Mouse (Mus musculus): ENCODE measurements at regions not wholly inside any gene's neighbourhood (a gene's known extent, or its start where the extent isn't known, plus 50 kb on each side); places are given as distances from the start of the nearest gene placed in this dataset.

- under 1% methylated on average over 87 of the region's 94 CpGs for WGBS
- no peaks in the 10 kb centered on the region for H3K27me3 ChIP-seq (replicated peaks)
- peak overlapping the region; percentile 79 for H3K4me3 ChIP-seq (replicated peaks)
- ATAC-seq: peak; percentile 76
- H3K9me3 ChIP-seq: no peaks in the 10 kb centered on the region
- peak overlapping the region; percentile 70 for H3K27ac ChIP-seq
- H3K4me1 ChIP-seq (replicated peaks): peaks cover 12% of the 10 kb centered on the region
- no peaks in the 10 kb centered on the region for H3K36me3 ChIP-seq
- peak overlapping the region; percentile 87 for H3K4me2 ChIP-seq (replicated peaks)
- H3K9ac ChIP-seq: peak overlapping the region; percentile 79
Measured at GRCm38 (mm10) chr9:32032521-32033185, 83.3 kb upstream of the Arhgap32 start.

- Histone ChIP-seq H3K27me3 (replicated peaks) (no peaks in the 10 kb centered on the region), H3K4me3 (replicated peaks) (no peak overlapping the region), H3K4me1 (replicated peaks) (peaks cover 12% of the 10 kb centered on the region), H3K36me3 (no peaks in the 10 kb centered on the region), H3K9me3 (no peaks in the 10 kb centered on the region), H3K9ac (no peak overlapping the region), H3K4me2 (replicated peaks) (peak overlapping the region; percentile 87), H3K27ac (no peak overlapping the region)
- 21% methylated on average over 6 of the region's 6 CpGs for WGBS
- no peak for ATAC-seq
Measured at GRCm38 (mm10) chr9:32033937-32034336, 82.0 kb upstream of the Arhgap32 start.

DNA sequence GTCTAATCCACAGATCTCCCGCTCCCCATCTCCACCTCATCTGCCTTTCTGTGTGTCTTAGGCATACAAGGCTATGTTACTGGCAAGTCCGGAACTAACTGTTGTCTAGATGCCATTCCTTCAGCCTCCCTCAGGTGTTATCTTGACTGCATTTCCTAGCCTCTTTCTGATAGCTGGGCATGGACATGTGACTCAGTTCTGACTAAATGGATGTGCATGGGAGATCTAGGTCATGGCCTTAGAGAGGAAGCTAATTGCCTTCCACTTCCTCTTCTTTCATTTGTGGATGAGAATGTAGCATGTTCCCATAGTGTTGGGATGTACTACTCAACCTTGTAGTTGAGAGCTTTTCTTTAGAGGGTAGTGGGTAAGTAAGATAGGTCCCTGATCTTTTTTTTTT lies 75.9 kb upstream of the Arhgap32 start:
- 0 out of 2 replicates have a peak, but pooled peaks cover 3% of the 10 kb centered on the region for H3K4me1 ChIP-seq (replicated peaks)
- no peak overlapping the region for H3K9ac ChIP-seq
- no peak overlapping the region for H3K4me2 ChIP-seq (replicated peaks)
- H3K4me3 ChIP-seq (replicated peaks): no peak overlapping the region
- H3K36me3 ChIP-seq: no peaks in the 10 kb centered on the region
- H3K27ac ChIP-seq: no peak overlapping the region
- no peak for ATAC-seq
- WGBS: 89% methylated on average over 2 of the region's 2 CpGs
- no peaks in the 10 kb centered on the region for H3K27me3 ChIP-seq (replicated peaks)
- no peaks in the 10 kb centered on the region for H3K9me3 ChIP-seq

GRCm38 (mm10) chr9:32043344-32043743 lies 72.6 kb upstream of the Arhgap32 start:
- no peak overlapping the region for H3K4me3 ChIP-seq (replicated peaks)

GRCm38 (mm10) chr9:32046791-32047190 lies 69.1 kb upstream of the Arhgap32 start:
- H3K9me3 ChIP-seq: no peaks in the 10 kb centered on the region
- H3K27ac ChIP-seq: no peak overlapping the region
- ATAC-seq: no peak
- no peaks in the 10 kb centered on the region for H3K27me3 ChIP-seq (replicated peaks)
- H3K4me1 ChIP-seq (replicated peaks): no peaks in the 10 kb centered on the region
- H3K36me3 ChIP-seq: no peaks in the 10 kb centered on the region
- no peak overlapping the region for H3K4me2 ChIP-seq (replicated peaks)
- H3K9ac ChIP-seq: no peak overlapping the region
- H3K4me3 ChIP-seq (replicated peaks): no peak overlapping the region
- WGBS: 92% methylated on average over 3 of the region's 3 CpGs

More at GRCm38 (mm10) chr9:32043344-32043743, 72.6 kb upstream of the Arhgap32 start:
- H3K27ac ChIP-seq: no peak overlapping the region
- H3K4me1 ChIP-seq (replicated peaks): no peaks in the 10 kb centered on the region
- H3K36me3 ChIP-seq: no peaks in the 10 kb centered on the region
- H3K9me3 ChIP-seq: no peaks in the 10 kb centered on the region
- H3K4me2 ChIP-seq (replicated peaks): no peak overlapping the region
- no peak for ATAC-seq
- no peaks in the 10 kb centered on the region for H3K27me3 ChIP-seq (replicated peaks)
- no peak overlapping the region for H3K9ac ChIP-seq
- 81% methylated on average over 1 of the region's 1 CpGs for WGBS

DNA sequence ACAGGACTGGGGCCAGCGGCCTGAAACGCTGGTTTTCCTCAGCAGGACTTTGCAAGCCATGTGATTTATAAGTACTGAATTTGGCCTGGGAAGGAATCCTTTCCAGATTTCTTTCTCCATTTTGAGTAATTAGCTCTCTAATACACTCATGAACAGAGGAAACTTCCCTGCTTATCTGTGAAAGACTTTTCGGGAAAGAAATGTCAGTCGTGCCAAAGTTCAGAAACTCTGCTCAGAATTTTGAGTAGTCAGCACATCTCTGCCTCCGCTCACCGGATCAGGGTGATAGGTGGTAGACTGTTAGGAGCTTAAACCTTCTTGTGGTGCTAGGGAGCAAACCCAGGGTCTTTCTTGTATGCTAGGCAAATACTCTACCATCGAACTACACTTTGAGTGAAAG lies 67.0 kb upstream of the Arhgap32 start:
- 0 out of 2 replicates have a peak, but pooled peaks cover 3% of the 10 kb centered on the region for H3K4me1 ChIP-seq (replicated peaks)
- H3K4me2 ChIP-seq (replicated peaks): no peak overlapping the region
- H3K9me3 ChIP-seq: no peaks in the 10 kb centered on the region
- 61% methylated on average over 7 of the region's 7 CpGs for WGBS
- no peak overlapping the region for H3K9ac ChIP-seq
- no peak for ATAC-seq
- H3K4me3 ChIP-seq (replicated peaks): no peak overlapping the region
- H3K27me3 ChIP-seq (replicated peaks): no peaks in the 10 kb centered on the region
- H3K27ac ChIP-seq: no peak overlapping the region
- H3K36me3 ChIP-seq: no peaks in the 10 kb centered on the region

- Histone ChIP-seq H3K36me3 (no peaks in the 10 kb centered on the region), H3K4me2 (replicated peaks) (no peak overlapping the region), H3K4me1 (replicated peaks) (0 out of 2 replicates have a peak, but pooled peaks cover 3% of the 10 kb centered on the region), H3K4me3 (replicated peaks) (no peak overlapping the region), H3K9me3 (no peaks in the 10 kb centered on the region), H3K27me3 (replicated peaks) (no peaks in the 10 kb centered on the region), H3K27ac (no peak overlapping the region), H3K9ac (no peak overlapping the region)
- peak; percentile 25; the same call in 1 of the 2 replicates for ATAC-seq
- 72% methylated on average over 6 of the region's 6 CpGs for WGBS
Measured at GRCm38 (mm10) chr9:32049546-32049945, 66.4 kb upstream of the Arhgap32 start.

DNA sequence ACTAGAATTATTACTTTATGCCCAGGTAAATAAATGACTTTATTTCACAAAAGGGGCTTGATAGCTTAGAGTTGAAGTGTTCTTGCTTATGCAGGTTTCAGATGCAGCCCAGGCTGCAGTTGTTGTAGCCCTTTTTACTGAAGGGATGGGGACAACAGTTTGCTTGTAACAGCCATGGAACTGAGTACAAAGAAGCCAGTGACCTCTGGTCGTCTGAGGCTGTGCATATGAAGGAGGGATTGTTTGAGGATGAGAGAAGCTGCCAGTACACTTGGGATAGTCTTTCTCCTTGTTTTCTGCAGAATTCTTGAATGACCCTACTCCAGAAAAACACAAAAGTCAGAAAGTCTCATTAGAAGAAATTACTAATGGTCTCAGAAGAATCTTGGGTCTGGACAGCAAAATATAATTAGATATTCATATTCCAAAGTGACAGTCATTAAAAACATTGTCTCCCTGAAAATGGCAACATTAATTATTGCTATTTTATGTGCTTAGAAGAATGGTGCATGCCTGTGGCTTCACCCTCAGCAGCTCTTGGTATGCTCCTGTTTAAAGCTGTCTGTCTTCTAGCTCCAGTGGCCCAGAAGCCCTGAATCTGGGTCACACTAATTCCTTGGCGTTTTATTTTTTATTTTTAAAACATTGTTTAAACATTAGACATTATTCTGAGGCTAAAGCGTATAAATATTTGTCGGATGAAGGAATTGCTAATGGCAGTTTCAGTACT lies 61.9 kb upstream of the Arhgap32 start:
- H3K4me2 ChIP-seq (replicated peaks): no peak overlapping the region
- 0 out of 2 replicates have a peak, but pooled peaks cover 3% of the 10 kb centered on the region for H3K4me1 ChIP-seq (replicated peaks)
- H3K36me3 ChIP-seq: no peaks in the 10 kb centered on the region
- no peak overlapping the region for H3K4me3 ChIP-seq (replicated peaks)
- no peak for ATAC-seq
- H3K27me3 ChIP-seq (replicated peaks): no peaks in the 10 kb centered on the region
- no peak overlapping the region for H3K9ac ChIP-seq
- H3K27ac ChIP-seq: no peak overlapping the region
- 50% methylated on average over 4 of the region's 4 CpGs for WGBS
- H3K9me3 ChIP-seq: no peaks in the 10 kb centered on the region

DNA sequence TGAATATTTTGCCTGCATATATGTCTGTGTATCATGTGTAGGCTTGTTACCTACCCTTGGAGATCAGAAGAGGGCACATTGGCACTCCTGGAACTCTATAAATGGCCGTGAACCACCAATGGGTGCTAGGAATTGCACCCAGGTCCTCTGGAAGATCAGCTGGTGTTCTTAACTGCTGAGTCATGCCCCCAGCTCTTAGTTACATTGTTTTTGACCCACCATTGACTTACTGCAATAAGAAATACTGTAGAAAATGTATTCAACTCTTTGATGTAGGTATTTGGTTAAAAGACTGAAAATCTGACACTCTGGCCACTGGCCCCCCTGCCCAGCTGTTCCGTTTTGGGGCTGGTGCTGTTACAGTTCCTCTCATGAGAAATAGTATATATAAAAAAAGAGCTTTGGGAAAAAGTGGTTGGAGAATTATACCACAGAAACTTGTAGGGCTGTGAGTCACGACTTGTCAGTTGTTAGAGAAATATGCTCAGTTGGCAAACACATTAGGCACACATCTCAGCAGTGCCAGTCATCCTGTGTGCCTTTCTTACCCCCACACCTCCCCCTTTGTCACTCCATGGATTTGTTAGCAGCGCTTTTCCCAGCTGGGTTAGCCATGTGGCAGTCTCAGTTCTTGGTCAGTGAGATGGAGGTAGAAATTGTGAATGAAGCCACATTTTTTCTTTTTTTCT lies 58.4 kb upstream of the Arhgap32 start:
- Histone ChIP-seq H3K4me2 (replicated peaks) (no peak overlapping the region), H3K27me3 (replicated peaks) (no peaks in the 10 kb centered on the region), H3K27ac (no peak overlapping the region), H3K9me3 (no peaks in the 10 kb centered on the region), H3K4me3 (replicated peaks) (no peak overlapping the region), H3K9ac (no peak overlapping the region), H3K4me1 (replicated peaks) (no peaks in the 10 kb centered on the region), H3K36me3 (no peaks in the 10 kb centered on the region)
- no peak for ATAC-seq
- WGBS: 84% methylated on average over 4 of the region's 4 CpGs

DNA sequence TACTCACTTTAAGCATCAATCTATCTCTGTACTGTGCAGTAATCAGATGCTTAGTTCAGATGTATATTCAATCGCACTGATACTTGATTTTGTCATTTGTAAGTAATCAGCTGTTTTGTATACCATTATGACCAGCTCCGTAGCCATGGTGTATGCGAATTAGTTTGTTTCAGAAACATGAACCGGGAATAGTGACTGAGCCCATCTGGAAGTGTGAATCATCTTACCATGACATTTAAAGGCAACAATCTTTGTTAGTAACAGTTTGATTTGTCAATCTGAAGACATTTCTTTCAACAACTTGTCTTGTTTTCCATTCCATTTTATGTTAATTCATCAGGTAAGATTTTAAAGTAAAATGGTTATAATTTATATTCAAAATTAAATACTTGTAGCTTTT lies 53.2 kb upstream of the Arhgap32 start:
- Histone ChIP-seq H3K4me3 (replicated peaks) (no peak overlapping the region), H3K36me3 (no peaks in the 10 kb centered on the region), H3K9me3 (no peaks in the 10 kb centered on the region), H3K4me1 (replicated peaks) (no peaks in the 10 kb centered on the region), H3K27me3 (replicated peaks) (no peaks in the 10 kb centered on the region), H3K9ac (no peak overlapping the region), H3K4me2 (replicated peaks) (no peak overlapping the region), H3K27ac (no peak overlapping the region)
- 85% methylated on average over 4 of the region's 4 CpGs for WGBS
- no peak for ATAC-seq

GRCm38 (mm10) chr9:32063541-32063940 lies 52.4 kb upstream of the Arhgap32 start:
- H3K4me2 ChIP-seq (replicated peaks): no peak overlapping the region
- 68% methylated on average over 6 of the region's 6 CpGs for WGBS
- H3K27me3 ChIP-seq (replicated peaks): no peaks in the 10 kb centered on the region
- H3K36me3 ChIP-seq: no peaks in the 10 kb centered on the region
- H3K4me3 ChIP-seq (replicated peaks): no peak overlapping the region
- H3K9me3 ChIP-seq: no peaks in the 10 kb centered on the region
- no peak overlapping the region for H3K27ac ChIP-seq
- H3K4me1 ChIP-seq (replicated peaks): no peaks in the 10 kb centered on the region
- ATAC-seq: no peak
- no peak overlapping the region for H3K9ac ChIP-seq

- no peaks in the 10 kb centered on the region for H3K4me1 ChIP-seq (replicated peaks)
- 66% methylated on average over 4 of the region's 4 CpGs for WGBS
- ATAC-seq: no peak
Measured at GRCm38 (mm10) chr9:32064007-32064550, 51.9 kb upstream of the Arhgap32 start.

More at GRCm38 (mm10) chr9:32064007-32064550, 51.9 kb upstream of the Arhgap32 start:
- Histone ChIP-seq H3K27me3 (replicated peaks) (no peaks in the 10 kb centered on the region), H3K4me2 (replicated peaks) (no peak overlapping the region), H3K36me3 (no peaks in the 10 kb centered on the region), H3K9ac (no peak overlapping the region), H3K27ac (no peak overlapping the region), H3K9me3 (no peaks in the 10 kb centered on the region), H3K4me3 (replicated peaks) (no peak overlapping the region)
